Mouse (Mus musculus): ENCODE data around the gene Atxn7.

DNA sequence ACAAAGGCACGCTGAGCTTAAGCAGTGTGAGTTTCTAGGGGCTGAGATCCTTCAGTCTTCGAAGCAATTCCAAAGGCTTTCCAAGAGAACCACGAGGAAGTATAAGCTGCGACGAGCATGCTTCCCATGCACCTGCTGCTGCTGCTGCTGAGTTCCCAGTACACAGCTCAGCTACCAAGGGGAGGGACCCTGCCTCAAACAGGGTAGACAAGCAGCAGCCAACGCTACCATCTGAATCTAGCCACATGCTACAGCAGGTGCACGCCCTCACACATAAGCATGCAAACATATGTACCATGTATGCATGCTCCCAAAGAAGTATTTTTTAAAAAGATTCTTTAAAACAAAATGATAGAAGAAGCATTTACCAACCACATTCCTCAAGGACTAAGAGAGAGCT lies 12.9 kb upstream of the Atxn7 start:
- TF ChIP-seq CTCF (IDR thresholded peaks at IDR 0.05; ENCODE audit: extremely low read depth, insufficient read depth, insufficient read length, insufficient replicate concordance), result no peak
- TF ChIP-seq POLR2A (IDR thresholded peaks at IDR 0.05; ENCODE audit: low read depth, low read length), result no peak
